Mouse (Mus musculus) inflammation-experienced regulatory T-cells, adult 6 months (primary cell): Measurements from ENCODE around the gene Pllp. TPM values are rescaled to one million over a fixed set of nuclear protein-coding genes. Genes with fewer than 3 reads are reported as not detected.
A peak's percentile ranks its signal among the peaks of the same experiment; 100 is the strongest.

Experiments
- ATAC-seq: one replicate; pipeline ENCODE4 v1.8.0; 2017
- polyA plus RNA-seq, 3 experiments: library from polyadenylated mRNA; unstranded; fragments of 100-300 nt; shearing (Covaris generic); gene quantifications; one replicate each; pipeline ENCODE4 v1.2.1; 2017

The Pllp gene
- polyA plus RNA-seq, 3 experiments from 2014 or later = 1.0 TPM; not detected in 2

DNA sequence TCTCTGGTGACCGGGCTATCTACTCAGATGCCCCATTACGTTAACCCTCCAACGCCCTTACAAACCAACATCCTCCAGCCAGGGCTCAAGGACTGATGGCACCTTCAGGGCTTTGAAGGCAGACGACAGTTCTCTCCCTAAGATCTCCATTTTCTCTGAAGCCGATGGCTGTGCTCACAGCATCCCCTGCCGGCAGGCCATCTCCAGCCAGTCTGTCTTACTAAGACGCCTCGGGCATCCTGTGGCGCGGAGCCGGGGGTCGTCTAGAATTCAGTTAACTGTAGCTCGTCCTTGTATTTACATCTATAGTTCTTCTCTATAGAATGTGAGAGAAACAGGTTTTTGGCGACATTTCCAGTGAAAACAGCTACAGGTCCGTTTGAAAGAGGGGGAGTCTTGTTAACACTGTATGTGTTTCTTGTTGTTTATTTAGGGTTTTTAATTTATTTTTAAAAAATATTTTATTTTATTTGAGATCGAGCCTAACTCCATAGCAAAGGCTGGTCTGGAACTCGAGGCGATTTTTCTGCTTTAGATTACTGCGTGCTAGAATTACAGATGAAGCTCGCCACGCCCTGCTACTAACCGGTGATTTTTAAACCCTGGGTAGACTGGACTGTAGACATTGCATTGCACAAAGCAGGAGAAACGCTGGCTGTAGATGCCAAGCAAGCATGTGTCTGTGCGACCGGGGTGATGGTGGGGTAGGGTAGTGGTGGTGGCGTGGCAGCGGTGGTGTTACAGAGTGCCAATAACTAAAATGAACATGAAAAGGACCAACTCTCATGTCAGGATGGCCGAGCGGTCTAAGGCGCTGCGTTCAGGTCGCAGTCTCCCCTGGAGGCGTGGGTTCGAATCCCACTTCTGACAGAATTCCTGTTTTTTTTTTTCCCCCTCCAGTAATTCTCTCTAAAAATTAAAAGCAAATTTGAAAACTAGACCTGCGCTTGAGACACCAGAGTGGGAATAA is 7.1 kb upstream of the Pllp start:
- peak; percentile 68 for ATAC-seq

DNA sequence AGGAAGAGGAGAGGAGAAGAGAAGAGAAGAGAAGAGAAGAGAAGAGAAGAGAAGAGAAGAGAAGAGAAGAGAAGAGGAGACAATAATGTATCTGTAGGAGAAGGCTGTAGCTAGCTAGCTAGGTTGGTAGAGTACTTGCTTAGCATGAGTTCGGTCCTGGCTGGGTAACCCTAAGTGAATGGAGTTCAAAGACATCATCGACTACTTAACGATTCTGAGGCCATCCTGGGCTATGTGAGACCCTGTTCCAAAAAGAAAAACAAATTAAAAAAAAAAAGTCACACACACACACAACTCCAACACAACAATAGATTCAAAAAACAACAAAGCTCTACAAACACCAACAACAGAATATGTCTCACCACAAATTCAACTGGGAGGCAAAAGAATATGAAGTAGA is 6.1 kb upstream of the Pllp start:
- ATAC-seq = no peak

DNA sequence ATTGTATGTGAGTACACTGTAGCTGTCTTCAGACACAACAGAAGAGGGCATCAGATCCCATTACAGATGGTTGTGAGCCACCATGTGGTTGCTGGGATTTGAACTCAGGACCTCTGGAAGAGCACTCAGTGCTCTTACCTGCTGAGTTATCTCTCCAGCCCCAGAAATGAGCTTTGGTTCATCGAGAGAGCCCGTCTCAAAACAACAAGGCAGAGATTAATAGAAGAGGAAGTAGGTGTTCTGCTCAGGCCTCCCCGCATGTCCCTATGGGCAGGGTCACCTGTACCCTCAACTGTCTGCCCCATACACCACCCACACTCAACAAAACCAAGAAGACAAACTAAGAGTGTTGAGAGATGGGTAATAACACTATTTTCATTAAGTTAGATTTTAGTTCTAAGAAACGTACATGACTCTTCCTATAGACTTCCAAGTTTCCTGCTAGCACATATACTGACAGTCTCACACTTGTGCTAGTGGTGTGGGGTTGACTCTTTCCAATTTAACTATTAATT is 4.4 kb upstream of the Pllp start:
- no peak for ATAC-seq

GRCm38 (mm10) chr8:94699366-94699765 is 3.3 kb upstream of the Pllp start:
- ATAC-seq = no peak

DNA sequence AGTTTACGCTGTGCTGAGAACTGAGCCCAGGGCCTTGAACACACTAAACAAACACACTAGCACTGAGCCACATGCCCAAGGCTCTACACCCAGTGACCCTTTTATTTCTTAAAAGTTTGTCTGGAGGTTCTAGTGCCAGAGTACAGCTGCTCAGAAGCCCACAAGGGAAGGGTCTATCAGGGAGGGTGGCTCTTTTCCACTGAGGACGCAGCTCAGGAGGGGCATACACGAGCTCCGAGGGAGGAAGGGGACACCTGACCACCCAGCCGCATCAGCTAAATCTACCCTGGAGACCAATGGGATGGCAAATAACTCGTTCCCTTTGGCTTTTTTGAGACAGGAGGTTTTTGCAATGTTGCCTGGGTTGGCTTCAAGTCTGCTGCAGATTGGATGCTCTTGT is 1.9 kb upstream of the Pllp start:
- no peak for ATAC-seq

DNA sequence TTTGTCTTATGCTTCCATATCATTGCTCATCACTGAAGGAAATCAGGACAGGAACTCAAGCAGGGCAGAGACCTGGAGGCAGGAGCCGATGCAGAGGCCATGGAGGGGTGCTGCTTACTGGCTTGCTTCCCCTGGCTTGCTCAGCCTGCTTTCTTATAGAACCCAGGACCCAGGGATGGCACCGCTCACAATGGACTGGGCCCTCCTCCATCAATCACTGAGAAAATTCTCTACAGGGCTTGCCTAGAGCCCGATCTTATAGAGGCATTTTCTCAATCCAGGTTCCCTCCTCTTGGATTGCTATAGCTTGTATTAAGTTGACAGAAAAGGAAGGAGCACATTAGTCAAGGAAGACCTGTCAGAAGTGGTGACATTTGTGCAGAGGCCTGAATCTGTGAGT is 488 bp upstream of the Pllp start:
- ATAC-seq = no peak

DNA sequence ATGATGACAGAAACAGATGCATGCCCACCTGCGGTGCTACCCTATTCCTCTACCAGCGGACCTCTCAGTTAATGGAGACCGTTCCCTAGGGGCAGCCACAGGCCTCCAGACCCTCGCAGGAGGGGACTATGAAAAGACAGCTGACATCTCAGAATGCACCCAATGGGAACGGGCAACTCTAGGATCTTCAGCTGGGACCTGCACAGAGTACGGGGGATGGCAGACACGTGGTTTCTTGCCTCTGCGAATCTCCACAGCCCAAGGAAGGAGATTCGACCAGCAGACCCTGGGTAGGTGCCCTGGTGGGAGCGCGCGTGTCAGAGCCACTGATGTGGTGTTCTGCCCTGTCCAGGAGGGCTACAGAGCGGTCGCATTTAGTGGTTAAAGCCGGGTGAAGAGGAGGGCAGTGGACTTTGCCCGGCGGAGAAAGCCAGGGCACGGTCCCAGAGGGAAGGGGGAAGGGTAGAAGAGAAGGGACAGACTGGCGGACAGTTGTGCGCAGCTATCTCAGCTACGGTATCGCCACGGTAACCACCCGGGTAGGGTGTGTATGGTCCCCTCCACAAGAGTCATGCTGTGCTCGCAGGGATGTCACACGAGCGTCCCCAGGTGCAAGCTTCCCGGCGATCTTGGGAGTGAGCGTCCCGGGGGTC is 611 bp downstream of the Pllp start:
- ATAC-seq = no peak

- ATAC-seq = no peak
Observed at GRCm38 (mm10) chr8:94694701-94695100, 1.4 kb downstream of the Pllp start.

- ATAC-seq = no peak
Observed at GRCm38 (mm10) chr8:94685953-94686352, 10.1 kb downstream of the Pllp start.

GRCm38 (mm10) chr8:94684287-94684686 is 11.8 kb downstream of the Pllp start:
- no peak for ATAC-seq

- no peak for ATAC-seq
Observed at GRCm38 (mm10) chr8:94682732-94683524, 13.2 kb downstream of the Pllp start.

GRCm38 (mm10) chr8:94680414-94680813 is 15.7 kb downstream of the Pllp start:
- no peak for ATAC-seq

DNA sequence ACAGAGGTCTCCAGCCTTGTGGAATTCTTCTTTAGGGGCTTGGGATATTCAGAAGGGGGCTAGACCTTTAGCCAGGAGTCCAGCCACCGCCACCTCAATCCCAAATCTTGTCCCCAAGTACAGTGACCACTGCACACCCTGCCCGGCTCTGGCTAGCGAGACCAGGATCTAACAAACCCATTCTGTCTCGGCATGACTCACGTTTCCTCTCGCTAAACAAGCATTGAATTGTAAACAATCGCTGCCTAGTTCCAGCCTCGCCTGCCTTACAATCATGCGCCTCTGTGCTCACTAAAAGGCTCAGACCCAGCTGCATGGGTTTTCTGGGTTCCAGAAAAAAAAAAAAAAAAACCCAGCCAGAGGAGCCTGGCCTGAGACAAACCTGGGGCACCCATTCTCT is 17.5 kb downstream of the Pllp start:
- no peak for ATAC-seq

DNA sequence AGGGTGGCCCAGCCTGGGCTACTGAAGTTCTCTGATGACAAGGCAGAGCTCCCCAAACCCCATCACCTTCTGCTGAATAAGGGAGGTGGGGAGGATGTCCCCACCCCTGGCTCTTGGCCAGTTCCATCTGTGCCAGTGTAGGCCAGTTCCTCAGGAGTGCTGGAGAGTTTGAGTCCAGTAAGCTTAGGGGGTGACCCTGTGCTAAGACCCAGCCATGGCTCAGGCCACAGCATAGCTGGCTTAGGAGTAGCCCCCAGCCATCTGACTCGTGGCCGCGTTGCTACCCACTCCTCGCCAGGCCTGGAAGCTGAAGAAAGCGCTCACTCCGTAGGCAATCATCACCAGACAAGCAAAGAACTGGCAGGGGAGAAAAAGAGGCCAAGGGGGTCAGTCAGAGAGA is 20.2 kb downstream of the Pllp start:
- no peak for ATAC-seq

GRCm38 (mm10) chr8:94674384-94674783 is 21.7 kb downstream of the Pllp start:
- no peak for ATAC-seq

DNA sequence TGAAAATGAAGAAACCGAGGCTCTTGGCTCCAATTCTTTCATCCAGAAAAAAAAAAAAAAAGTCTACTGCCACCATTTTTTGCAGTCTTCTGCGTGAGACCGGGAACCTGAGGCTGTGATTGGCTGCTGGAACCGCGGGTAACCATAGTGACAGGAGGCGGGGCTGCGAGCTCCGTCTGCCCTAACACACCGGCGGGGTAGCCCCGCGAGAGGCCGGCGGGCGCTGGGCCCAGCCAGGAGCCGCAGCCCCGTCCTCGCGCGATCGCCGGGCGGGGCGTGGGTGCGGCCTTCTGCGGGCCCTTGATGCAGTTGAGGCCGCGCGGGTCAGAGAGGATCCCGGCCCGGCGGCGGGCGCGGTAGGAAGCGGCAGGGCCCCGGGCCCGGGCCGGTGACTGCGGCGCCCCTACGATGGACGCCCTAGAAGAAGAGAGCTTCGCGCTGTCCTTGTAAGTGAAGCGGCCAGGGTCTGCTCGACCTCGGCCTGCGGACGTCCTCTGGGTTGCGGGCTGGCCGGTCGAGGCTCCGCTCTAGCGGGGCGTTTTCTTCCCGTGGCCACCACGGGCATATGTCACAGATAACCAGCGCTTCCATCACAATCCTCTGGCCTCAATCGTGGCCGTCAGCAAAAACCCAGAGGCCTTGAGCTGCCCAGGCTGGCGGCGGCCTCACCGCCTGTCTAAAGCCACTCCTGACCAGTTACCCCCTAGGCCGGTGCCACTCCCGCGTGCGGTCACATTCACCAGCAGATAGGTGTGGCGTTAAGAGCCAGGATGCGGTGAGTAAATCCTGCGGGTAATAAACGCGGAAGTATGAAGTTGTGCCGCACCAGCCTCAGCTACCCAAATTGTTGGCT is 29.4 kb downstream of the Pllp start, which contains the start of gene Arl2bp:
Gene Arl2bp, plus strand, starts transcription at position 145 of the 853 bp plus-strand sequence.
- ATAC-seq = peak; percentile 99

GRCm38 (mm10) chr8:94664722-94665121 is 31.4 kb downstream of the Pllp start:
- ATAC-seq = no peak

GRCm38 (mm10) chr8:94660418-94660817 is 35.7 kb downstream of the Pllp start:
- no peak for ATAC-seq

- no peak for ATAC-seq
Observed at GRCm38 (mm10) chr8:94658031-94658430, 38.0 kb downstream of the Pllp start.

DNA sequence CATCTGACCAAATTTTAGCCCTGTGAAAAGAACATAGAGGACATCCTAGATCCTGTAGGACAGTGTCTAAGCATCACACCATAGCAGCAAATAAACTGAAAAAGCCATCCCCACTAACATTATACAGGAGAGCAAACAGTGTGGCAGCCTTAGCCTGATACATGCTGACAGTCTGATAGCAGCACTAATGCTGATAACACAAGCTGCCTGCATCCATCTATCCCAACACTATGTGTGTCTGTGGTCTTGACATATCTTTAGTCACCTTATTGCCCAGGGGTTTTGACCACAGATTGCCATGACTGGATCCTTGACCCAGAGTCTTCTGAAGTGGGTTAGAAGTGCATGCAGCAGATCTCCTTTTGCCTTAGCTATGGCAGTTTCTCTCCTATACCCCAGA is 41.1 kb downstream of the Pllp start:
- no peak for ATAC-seq

DNA sequence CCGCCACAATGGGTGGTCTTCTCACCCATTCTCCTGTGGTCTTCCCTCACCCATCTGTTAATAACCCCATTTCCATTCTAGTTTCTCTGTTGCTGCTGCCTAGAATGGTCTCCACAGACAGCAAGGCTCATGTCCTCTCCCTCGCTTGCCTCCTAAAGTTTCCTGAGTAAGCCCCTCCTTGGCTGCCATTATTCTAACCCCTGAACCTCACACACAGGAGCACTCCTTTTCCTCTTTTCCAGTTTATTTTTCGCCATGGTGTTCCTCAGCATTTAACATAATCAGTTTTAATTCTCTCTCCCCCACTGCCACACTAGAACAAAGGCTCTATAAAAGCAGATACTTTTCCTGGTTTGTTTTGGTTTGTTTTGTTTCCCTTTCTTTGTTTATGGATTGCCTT is 43.1 kb downstream of the Pllp start:
- ATAC-seq = no peak

- no peak for ATAC-seq
Observed at GRCm38 (mm10) chr8:94649496-94649895, 46.6 kb downstream of the Pllp start.
